Mouse (Mus musculus) kidney, postnatal 14 days (tissue): ENCODE measurements at regions not wholly inside any gene's neighbourhood (a gene's known extent, or its start where the extent isn't known, plus 50 kb on each side); places are given as distances from the start of the nearest gene placed in this dataset.

Experiments
- DNase-seq: peaks from one replicate; pipeline ENCODE4 v3.0.0; 2022; ENCODE audit warnings: mixed read lengths

GRCm38 (mm10) chr11:90981626-90982025, 293.5 kb upstream of the Tom1l1 start:
- DNase-seq: no peak

- DNase-seq: no peak
Observed at GRCm38 (mm10) chr11:90978234-90978633, 290.1 kb upstream of the Tom1l1 start.

GRCm38 (mm10) chr11:90941076-90941475, 252.9 kb upstream of the Tom1l1 start:
- no peak for DNase-seq

- DNase-seq: no peak
Observed at GRCm38 (mm10) chr11:90925738-90926137, 237.6 kb upstream of the Tom1l1 start.

- no peak for DNase-seq
Observed at GRCm38 (mm10) chr11:90917782-90918181, 229.6 kb upstream of the Tom1l1 start.

- no peak for DNase-seq
Observed at GRCm38 (mm10) chr11:90894236-90894635, 206.1 kb upstream of the Tom1l1 start.

GRCm38 (mm10) chr11:90873122-90873521, 185.0 kb upstream of the Tom1l1 start:
- no peak for DNase-seq

- no peak for DNase-seq
Observed at GRCm38 (mm10) chr11:90871686-90872085, 183.5 kb upstream of the Tom1l1 start.

GRCm38 (mm10) chr11:90863981-90864760, 176.0 kb upstream of the Tom1l1 start:
- no peak for DNase-seq

- DNase-seq: no peak
Observed at GRCm38 (mm10) chr11:90855731-90856130, 167.6 kb upstream of the Tom1l1 start.

GRCm38 (mm10) chr11:90855324-90855723, 167.2 kb upstream of the Tom1l1 start:
- DNase-seq: no peak

GRCm38 (mm10) chr11:90851221-90851620, 163.1 kb upstream of the Tom1l1 start:
- DNase-seq: no peak

GRCm38 (mm10) chr11:90844925-90845319, 156.8 kb upstream of the Tom1l1 start:
- peak; percentile 39 for DNase-seq

GRCm38 (mm10) chr11:90844266-90844924, 156.2 kb upstream of the Tom1l1 start:
- DNase-seq: peak; percentile 10

- no peak for DNase-seq
Observed at GRCm38 (mm10) chr11:90838161-90838560, 150.0 kb upstream of the Tom1l1 start.

- peak; percentile 2 for DNase-seq
Observed at GRCm38 (mm10) chr11:90824761-90825160, 136.6 kb upstream of the Tom1l1 start.

GRCm38 (mm10) chr11:90816727-90817126, 128.6 kb upstream of the Tom1l1 start:
- no peak for DNase-seq

- DNase-seq: no peak
Observed at GRCm38 (mm10) chr11:90814471-90814870, 126.3 kb upstream of the Tom1l1 start.

- no peak for DNase-seq
Observed at GRCm38 (mm10) chr11:90812971-90813370, 124.8 kb upstream of the Tom1l1 start.

- DNase-seq: no peak
Observed at GRCm38 (mm10) chr11:90812530-90812929, 124.4 kb upstream of the Tom1l1 start.

- DNase-seq: no peak
Observed at GRCm38 (mm10) chr11:90808443-90808842, 120.3 kb upstream of the Tom1l1 start.

GRCm38 (mm10) chr11:90807343-90807742, 119.2 kb upstream of the Tom1l1 start:
- DNase-seq: no peak

GRCm38 (mm10) chr11:90802569-90803363, 114.6 kb upstream of the Tom1l1 start:
- no peak for DNase-seq

- DNase-seq: no peak
Observed at GRCm38 (mm10) chr11:90797577-90797976, 109.4 kb upstream of the Tom1l1 start.
